Mouse (Mus musculus) embryonic stem cell, embryonic (primary cell): ENCODE measurements around the gene Vcp.

ENCODE experiments used
- CTCF ChIA-PET, 4 experiments: fragments of 300-600 bp in 2 of 4; fragments of 350-600 bp in 2 of 4; sonication (Branson Sonifier 250); formaldehyde crosslinking; loops; one replicate each; lab custom pipeline; 2022; ENCODE audit warnings: inconsistent platforms in 2 of 4; lab: Charles Lee
- POLR2A ChIA-PET, 4 experiments: fragments of 300-600 bp in 2 of 4; fragments of 350-600 bp in 2 of 4; sonication (Branson Sonifier 250); formaldehyde crosslinking; loops; one replicate each; lab custom pipeline; 2022; ENCODE audit warnings: antibody characterized with exemption in 4 of 4, inconsistent platforms in 1 of 4; lab: Charles Lee

Gene Vcp

DNA sequence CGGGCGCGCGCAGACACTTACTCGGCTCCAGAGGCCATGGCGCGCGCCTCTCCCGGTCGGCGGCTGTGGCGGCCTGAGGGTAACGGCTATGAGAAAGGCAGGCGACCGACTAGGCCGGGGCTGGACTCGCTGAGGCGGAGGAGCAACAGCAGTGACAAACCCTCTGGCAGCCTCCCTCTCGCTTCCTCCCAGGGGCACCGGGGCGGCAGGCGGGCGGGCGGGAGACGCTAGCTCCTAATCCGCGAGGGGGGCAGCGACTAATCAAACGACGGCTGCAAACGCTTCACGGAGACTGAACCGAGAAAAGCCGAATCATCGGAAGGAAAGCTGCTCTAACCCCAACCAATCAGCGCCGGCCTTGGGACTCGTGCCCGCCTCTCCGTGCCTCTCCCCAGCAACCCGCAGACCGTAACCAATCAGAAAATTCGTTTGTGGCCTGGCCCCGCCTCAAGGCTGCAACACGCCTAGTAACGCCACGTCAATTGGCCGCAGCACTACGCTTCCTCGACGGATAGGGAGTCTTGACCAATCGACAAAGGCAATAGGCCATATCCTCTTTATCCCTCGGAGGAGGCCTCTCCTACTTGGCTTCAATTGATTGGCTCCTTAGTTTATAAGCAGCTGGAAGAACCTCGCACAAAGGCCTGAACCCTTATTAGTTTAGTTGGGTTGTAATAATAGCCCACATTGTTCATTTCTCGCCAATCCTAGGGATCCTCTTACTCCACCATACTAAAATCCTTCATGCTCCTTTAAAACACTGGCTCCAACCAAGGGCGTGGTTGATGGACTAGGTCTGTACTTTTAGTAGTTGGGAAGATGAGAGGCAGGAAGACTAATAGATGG lies at the start of gene Vcp:
Vcp (minus strand) TSS at position 367 of the 846 bp plus-strand sequence.
- POLR2A ChIA-PET = interaction anchor here (0.5 to 5.1 kb wide), 62 partner anchors 9 to 1279 kb away, joined by 3 to 73 read pairs (median 5); partner anchors contain the start of genes Dnajb5 (in 3 of the 4), Fancg (in 3 of the 4), Pigo (in 3 of the 4) and Ccdc107 (in 2 of the 4)

DNA sequence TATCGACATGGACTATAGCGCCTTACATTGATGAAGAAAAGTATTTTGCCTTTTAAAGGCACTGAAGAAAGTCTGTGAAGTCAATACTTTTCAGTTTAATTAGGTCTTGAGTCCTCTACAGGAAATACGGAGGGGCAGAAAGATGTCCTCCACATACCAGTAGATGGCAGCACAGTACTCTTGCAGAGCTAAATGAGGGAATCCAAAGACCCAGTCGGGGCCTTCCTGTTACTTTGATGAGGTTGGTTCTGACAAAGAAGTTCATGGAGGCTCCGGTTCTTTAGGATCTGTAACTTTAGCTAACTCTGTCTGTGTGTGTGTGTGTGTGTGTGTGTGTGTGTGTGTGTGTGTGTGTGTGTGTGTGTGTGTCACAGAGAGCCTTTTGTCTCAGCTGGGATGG lies 46.9 kb upstream of the Vcp start:
- ChIA-PET CTCF (interaction anchor here (0.5 to 2.6 kb wide), 55 partner anchors 8 to 1436 kb away, joined by 3 to 21 read pairs (median 4); partner anchors contain the start of genes Pigo (in 2 of the 4), Atp8b5 (in 1 of the 4), Car9 (in 1 of the 4) and Ccdc107 (in 1 of the 4)), POLR2A (interaction anchor here in 3 of 4 experiments (0.7 to 2.5 kb wide), 23 partner anchors 9 to 445 kb away, joined by 3 to 11 read pairs (median 4); partner anchors contain the start of genes Stoml2 (in 2 of the 3), Vcp (in 2 of the 3), Ccdc107 (in 1 of the 3) and Pigo (in 1 of the 3))

More for the DNA sequence above, at the start of gene Vcp:
- CTCF ChIA-PET = interaction anchor here in 3 of 4 experiments (0.5 to 1.9 kb wide), 12 partner anchors 17 to 527 kb away, joined by 3 to 9 read pairs (median 4); partner anchors contain the start of gene Pigo (in 1 of the 3)

DNA sequence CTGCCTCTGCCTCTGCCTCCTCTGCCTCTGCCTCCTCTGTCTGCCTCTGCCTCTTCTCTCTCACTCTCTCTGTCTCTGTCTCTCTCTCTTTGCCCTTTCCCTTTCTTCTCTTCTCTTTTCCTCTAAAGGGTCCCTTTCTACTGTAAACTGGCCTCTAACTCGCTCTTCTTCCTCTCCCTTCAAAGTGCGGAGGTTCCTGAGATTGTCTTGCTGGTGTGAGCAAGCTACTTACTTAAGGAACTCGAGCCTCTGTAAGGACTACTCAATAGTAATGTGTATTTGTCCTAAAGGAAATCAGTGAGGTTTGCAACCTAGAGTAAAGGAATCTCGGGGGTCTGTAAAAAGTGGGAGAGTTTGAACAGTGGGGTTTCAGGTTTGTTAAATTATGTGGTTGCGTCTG lies 46.3 kb upstream of the Vcp start:
- ChIA-PET POLR2A (interaction anchor here in 3 of 4 experiments (0.5 to 2.5 kb wide), 27 partner anchors 9 to 1543 kb away, joined by 3 to 11 read pairs (median 4); partner anchors contain the start of genes Stoml2 (in 2 of the 3), Unc13b (in 2 of the 3), Vcp (in 2 of the 3) and Ccdc107 (in 1 of the 3)), CTCF (interaction anchor here (0.5 to 2.6 kb wide), 39 partner anchors 9 to 1436 kb away, joined by 3 to 21 read pairs (median 4); partner anchors contain the start of genes Pigo (in 2 of the 4), Atp8b5 (in 1 of the 4), Stoml2 (in 1 of the 4) and Tpm2 (in 1 of the 4))

DNA sequence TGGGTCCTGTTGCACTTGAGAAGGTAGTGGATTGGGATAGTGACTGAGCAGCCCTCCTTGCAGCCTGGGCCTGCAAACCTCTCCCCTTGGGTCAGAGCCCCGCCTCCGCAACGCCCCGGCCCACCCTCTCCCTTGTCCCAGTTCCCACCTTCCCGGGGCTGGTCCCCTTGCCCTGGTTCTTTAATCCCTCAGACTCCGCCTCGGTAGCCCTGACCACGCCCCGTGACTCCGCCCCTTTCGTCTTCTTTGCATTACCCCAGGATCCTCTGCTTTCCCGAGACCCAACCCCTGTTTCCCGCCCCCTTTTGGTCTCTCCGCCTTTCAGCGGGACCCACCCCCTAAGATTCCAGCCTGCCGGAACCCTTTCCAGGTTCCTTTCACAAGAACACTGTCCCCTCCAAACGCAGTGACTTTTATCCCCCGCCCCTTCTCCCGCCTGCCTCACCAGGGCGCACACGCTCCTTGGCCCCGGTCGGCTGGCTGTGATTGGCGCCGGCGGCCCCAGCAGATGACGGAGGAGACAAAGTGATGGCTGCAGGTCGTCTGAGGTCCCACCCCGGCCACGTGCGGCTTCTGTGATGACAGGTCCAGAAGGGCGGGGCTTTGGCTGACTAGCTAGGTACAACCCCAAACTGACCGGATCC lies 45.5 kb upstream of the Vcp start, which contains the start of gene Fam214b:
Fam214b (minus strand) TSS at position 562 of the 644 bp plus-strand sequence.
- POLR2A ChIA-PET = interaction anchor here in 3 of 4 experiments (0.5 to 2.5 kb wide), 12 partner anchors 11 to 1542 kb away, joined by 3 to 10 read pairs (median 4); partner anchors contain the start of genes Stoml2 (in 2 of the 3), Unc13b (in 2 of the 3), Creb3 (in 1 of the 3) and Tln1 (in 1 of the 3)
- CTCF ChIA-PET = interaction anchor here in 2 of 4 experiments (0.5 to 2.6 kb wide), 14 partner anchors 10 to 482 kb away, joined by 3 to 21 read pairs (median 8); partner anchors contain the start of genes Pigo (in 2 of the 2), Stoml2 (in 1 of the 2), Tpm2 (in 1 of the 2) and Unc13b (in 1 of the 2)

DNA sequence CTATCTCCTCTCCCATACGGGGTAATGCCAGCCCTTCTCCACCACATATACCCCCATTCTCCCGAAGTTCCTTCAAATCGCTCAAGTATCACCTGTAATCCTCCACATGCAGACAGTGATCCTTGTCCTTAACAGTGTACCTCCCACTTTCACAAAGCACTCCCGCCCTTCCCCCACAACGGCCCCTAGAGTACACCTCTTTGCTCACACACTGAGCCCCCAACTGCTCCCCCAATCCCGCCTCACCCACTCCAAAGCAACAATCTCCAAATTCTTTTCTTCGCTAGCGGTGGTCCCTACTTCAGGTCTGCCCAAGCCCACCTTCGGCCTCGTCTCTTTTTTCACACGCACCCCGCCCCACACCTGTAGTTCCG lies 45.0 kb upstream of the Vcp start:
- ChIA-PET POLR2A (interaction anchor here in 2 of 4 experiments (1.1 to 2.5 kb wide), 4 partner anchors 13 to 45 kb away, joined by 3 to 13 read pairs (median 8); partner anchors contain the start of genes Stoml2 (in 2 of the 2), Fancg (in 1 of the 2) and Vcp (in 1 of the 2)), CTCF (interaction anchor here in 2 of 4 experiments (0.5 to 0.6 kb wide), 2 partner anchors 434 to 436 kb away, joined by 4 to 7 read pairs; no protein-coding TSS in a partner anchor)

DNA sequence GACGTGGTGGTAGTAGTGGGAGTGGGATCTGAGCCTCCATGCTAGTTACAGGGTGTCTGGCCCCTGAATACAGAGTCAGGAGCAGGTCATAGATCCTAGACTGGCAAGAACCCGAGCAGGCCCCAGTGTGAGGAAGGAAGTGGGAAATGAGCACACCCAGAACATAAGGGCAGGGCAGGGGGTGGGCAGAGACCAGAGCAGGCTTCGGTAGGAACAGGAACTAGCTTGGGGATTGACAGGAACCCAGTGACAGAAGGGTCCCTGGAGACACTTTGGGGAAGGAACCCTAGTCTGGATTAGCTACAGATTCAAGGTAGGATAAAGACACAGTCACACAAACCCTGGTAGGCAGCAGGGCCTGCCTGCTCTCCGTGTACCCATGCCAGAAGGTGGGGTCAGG lies 44.4 kb upstream of the Vcp start:
- POLR2A ChIA-PET = interaction anchor here (0.5 to 2.3 kb wide), 6 partner anchors 13 to 1966 kb away, joined by 3 to 13 read pairs (median 4); partner anchors contain the start of genes Stoml2 (in 2 of the 4) and Fancg (in 1 of the 4)
- CTCF ChIA-PET = interaction anchor here in 3 of 4 experiments (0.5 to 0.8 kb wide), 5 partner anchors 24 to 1194 kb away, joined by 3 to 7 read pairs (median 4); no protein-coding TSS in a partner anchor

DNA sequence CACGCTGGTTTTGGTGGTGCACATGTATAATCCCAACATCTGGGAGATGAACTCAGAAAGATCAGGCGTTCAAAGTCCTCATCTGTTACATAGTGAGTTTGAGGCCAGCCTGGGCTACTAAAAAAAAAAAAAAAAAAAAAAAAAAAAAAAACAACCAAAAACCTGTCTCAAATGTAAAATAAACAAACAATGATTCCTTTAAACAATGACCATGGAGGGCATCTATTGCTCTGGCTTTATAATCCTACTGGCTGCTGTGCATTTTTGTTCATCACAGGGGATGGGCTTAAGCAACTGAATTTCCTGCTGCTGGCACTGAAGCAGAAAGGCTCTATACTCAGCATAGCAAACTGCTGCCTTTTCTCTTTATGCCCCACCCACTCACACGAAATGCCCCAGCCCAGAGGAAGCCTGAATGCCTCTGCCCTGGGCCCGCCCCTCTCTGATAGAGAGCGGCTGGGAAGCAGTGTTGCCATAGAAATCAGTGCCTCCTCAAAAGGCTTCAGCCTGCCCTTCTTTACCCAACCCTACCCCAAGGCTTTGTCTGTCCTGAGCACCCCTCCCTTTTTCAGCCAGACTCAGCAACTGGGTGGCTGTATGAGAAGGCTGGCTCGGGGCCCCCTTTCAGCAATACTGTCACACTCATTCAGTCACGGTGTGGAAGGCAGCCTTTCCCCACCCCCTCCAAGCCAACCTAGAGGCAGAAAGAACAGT lies 43.5 kb upstream of the Vcp start:
- POLR2A ChIA-PET = interaction anchor here in 3 of 4 experiments (0.6 to 2.3 kb wide), 5 partner anchors 12 to 1967 kb away, joined by 3 to 13 read pairs (median 4); partner anchors contain the start of genes Stoml2 (in 2 of the 3) and Fancg (in 1 of the 3)
- CTCF ChIA-PET = interaction anchor here in 1 of 4 experiments (0.7 to 0.8 kb wide), 2 partner anchors 23 to 435 kb away, joined by 3 to 4 read pairs; no protein-coding TSS in a partner anchor

DNA sequence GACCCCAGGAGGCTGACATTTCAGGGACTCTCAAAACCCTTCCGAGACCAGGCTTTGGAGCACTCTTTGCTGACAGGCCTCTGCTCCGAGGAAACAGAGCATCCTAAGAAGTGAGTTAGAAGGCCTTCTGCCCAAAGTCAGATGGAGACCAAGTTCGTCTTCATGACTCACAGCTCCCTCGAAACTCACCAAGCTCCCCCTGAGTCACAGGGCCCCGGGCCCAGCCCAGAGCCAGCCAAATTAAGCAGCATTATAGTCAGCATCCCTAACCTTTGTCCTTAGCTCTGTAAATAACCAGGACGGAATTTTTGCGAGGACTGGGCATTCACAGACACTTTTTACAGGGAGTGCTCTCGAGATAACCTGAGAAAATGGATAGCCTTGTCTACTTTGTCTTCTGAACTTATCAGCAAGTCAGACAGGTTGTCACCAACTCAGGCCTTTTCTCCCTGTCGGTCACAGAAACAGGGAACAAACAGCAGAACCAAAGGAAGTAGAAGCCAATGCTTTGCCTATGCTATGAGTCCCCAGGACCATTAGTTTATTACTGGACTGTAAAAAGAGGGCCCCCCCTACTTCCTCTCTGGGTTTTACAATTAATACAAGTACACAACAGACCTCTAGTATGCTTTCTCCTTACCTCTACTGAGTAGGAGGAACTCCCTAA lies 40.7 kb upstream of the Vcp start:
- ChIA-PET CTCF (interaction anchor here in 1 of 4 experiments (0.7 to 1.5 kb wide), 2 partner anchors 9 to 27 kb away, joined by 3 to 9 read pairs; partner anchors contain the start of gene Stoml2), POLR2A (interaction anchor here in 3 of 4 experiments (0.6 to 4.3 kb wide), 10 partner anchors 10 to 1140 kb away, joined by 3 to 28 read pairs (median 6); partner anchors contain the start of genes Stoml2 (in 3 of the 3), Vcp (in 2 of the 3) and Pigo (in 1 of the 3))

DNA sequence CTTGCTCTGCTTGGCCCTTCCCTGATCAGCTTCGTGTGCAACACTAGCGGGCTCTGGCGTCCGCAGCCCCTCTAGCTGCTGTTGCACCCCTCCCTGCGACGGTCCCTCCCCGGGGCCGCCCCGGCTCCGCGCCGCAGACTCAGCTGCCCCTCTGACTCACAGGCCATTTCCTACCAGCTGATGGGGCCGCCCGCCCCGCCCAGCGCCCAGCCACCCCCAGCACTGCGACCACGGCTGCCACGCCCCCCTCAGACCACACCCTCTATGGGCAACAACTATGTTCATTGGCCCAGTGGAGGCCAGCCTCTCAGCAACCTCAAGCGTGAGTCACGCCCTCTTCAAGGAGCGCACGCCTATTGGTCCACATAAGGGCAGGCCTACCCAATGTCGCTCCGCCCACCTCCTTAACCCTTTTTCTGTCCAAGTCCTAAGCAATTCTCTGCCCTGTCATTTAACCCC lies 39.8 kb upstream of the Vcp start:
- ChIA-PET CTCF (interaction anchor here in 1 of 4 experiments (0.9 to 2.1 kb wide), 5 partner anchors 9 to 720 kb away, joined by 3 to 9 read pairs (median 5); partner anchors contain the start of genes Pigo and Stoml2), POLR2A (interaction anchor here in 3 of 4 experiments (0.6 to 4.3 kb wide), 12 partner anchors 9 to 90 kb away, joined by 3 to 28 read pairs (median 5); partner anchors contain the start of genes Stoml2 (in 3 of the 3), Vcp (in 2 of the 3), Dnajb5 (in 1 of the 3) and Pigo (in 1 of the 3))

DNA sequence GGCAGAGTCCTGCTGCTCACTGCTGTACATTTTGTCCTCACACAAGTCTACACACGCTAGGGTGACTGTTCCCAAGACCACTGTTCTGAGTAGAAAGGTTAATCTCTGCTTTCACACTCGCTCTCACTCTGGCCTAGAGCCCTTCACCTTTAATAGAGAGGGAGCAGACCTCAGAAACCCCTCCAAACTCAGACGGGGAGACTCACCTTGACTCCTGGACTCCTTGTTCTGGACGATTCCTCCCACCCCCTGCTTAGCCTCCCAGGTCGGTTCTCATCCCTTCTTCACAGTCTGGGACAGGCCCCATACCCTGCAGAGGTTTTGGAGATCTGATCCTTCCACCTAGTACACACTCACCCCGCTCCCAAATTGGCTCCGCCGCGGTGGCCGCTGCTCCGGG lies 39.3 kb upstream of the Vcp start:
- CTCF ChIA-PET = interaction anchor here in 1 of 4 experiments (0.9 to 2.1 kb wide), 5 partner anchors 8 to 721 kb away, joined by 3 to 9 read pairs (median 5); partner anchors contain the start of genes Pigo and Stoml2

DNA sequence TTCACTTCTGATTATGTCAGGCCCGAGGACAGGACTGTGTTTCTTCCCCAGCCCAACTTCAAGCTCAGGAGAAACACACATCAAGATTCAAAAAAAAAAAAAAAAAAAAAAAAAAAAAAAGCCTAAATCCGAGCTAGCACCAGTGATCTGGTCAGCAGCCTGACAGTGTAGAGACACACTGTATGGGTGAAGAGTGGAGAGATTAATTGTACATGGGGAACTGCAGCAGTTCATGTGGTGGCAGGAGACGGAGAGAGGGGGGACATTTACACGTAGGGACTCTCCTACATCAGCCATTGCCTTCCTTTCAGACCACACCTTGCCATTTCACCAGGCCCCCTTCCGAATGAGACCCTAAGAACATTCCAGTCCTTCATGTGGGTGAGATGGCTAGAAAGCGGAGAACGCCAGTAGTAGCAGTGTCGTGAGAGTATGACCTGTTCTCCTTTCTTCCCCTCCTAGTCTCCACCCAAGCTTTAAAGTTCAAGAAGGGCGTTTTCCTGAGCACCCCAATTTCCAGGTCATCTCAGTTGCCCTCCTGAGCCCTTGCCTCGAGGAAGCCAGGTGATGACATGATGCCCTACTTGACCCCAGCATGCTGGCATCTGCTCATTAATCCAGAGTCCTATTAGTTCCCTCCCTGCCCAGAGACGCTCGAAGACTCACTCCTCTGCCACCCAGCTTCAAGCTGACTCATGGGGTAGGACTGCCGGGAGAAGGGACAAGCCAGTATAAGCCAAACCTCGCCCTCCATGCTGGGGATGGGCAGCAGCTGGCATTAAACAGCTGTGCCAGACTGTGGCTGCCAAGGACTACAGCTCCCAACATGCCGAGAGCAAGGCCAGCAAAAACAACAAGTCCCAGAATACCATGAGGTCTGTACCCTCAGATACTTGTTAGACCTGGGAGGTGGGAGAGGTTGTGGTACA lies 38.5 kb upstream of the Vcp start:
- ChIA-PET POLR2A (interaction anchor here in 2 of 4 experiments (0.6 to 4.3 kb wide), 7 partner anchors 8 to 29 kb away, joined by 3 to 28 read pairs (median 4); partner anchors contain the start of genes Pigo (in 1 of the 2) and Stoml2 (in 1 of the 2)), CTCF (interaction anchor here in 2 of 4 experiments (0.6 to 2.1 kb wide), 4 partner anchors 8 to 52 kb away, joined by 4 to 7 read pairs (median 5); partner anchors contain the start of gene Pigo (in 1 of the 2))

More for the DNA sequence above, 39.3 kb upstream of the Vcp start:
- POLR2A ChIA-PET = interaction anchor here in 3 of 4 experiments (0.6 to 4.3 kb wide), 10 partner anchors 8 to 90 kb away, joined by 3 to 28 read pairs (median 6); partner anchors contain the start of genes Stoml2 (in 3 of the 3), Dnajb5 (in 1 of the 3), Pigo (in 1 of the 3) and Unc13b (in 1 of the 3)

DNA sequence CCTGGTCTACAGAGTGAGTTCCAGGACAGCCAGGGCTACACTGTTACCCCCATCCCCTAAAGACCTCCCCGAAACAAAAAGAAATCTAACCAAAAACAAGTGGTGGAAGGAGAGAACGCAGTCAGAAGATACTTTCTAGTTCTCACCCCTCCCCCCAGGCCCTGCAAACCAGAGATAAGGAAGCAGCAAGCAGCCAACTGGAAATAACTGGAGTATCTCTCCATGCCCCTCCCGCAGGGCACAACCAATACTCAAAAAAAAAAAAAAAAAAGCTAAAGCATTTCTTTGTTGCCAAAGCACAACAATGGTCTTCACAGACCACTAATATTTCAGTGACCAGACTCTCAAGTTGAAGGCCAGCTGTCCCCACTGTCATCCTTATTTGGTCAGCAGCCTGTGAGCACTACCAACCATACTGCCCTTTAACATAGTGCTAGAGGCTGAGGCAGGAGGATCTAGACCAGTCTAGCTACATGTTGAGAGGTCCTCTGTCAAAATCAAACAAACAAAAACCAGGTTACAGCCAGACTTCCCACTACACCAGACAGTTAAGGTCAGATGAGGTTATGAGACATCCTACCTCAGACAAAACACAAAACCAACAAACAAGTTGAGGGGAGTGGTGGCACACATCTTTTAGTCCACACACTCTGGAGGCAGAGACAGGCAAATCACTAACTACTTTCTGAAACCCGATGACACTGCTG lies 37.7 kb upstream of the Vcp start:
- CTCF ChIA-PET = interaction anchor here in 2 of 4 experiments (0.6 to 2.0 kb wide), 3 partner anchors 9 to 51 kb away, joined by 4 to 5 read pairs (median 5); no protein-coding TSS in a partner anchor
- POLR2A ChIA-PET = interaction anchor here in 2 of 4 experiments (0.6 to 4.3 kb wide), 8 partner anchors 7 to 28 kb away, joined by 3 to 28 read pairs (median 4); partner anchors contain the start of genes Pigo (in 1 of the 2) and Stoml2 (in 1 of the 2)

DNA sequence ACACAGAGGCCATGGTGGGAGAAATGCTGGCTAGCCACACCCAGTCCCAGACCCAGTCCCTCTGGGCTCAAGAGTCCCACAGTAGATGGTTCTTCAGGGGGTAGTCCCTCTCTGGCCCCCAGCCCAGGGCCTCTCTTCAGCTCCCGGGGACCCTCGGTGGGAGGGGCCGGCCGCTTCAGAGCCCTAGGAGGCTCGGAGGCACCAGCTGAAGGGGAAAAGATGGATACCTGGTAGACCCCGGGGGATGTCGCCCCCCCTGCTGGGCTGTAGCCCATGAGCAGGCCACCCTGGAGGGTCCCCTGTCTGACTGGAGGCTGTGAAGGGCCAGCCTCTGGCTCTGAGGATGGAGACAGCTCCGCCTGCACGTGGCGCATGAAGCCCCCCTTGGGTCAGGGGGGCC lies 36.0 kb upstream of the Vcp start:
- ChIA-PET POLR2A (interaction anchor here in 1 of 4 experiments (1.4 to 2.9 kb wide), 2 partner anchors 16 to 32 kb away, joined by 5 to 10 read pairs; no protein-coding TSS in a partner anchor), CTCF (interaction anchor here in 2 of 4 experiments (0.7 to 1.0 kb wide), 2 partner anchors 16 to 82 kb away, joined by 4 to 7 read pairs; no protein-coding TSS in a partner anchor)
